Mouse (Mus musculus) hindbrain, embryonic 15.5 days (tissue): Measurements from ENCODE around the gene BC005624. TPM values are rescaled to one million over a fixed set of nuclear protein-coding genes. Genes with fewer than 3 reads are reported as not detected.
"Not testable (repeated sequence)": the region's sequence is repeated elsewhere in the genome, so short reads cannot be mapped to it uniquely, and the experiment has no call there.

Experiments used
- ATAC-seq: fragments of 200-750 bp; cut with Nextera tagmentation; 2 replicates; pipeline ENCODE4 v1.8.0; 2017; ENCODE audit warnings: low read depth, moderate number of reproducible peaks, moderate TSS enrichment; ENCODE audit not compliant: low FRiP score
- H3K27ac ChIP-seq: fragments of 300-500 bp; sonication (generic); replicated peaks from 2 replicates; pipeline ENCODE4 v1.5.1; 2015; ENCODE audit warnings: mild to moderate bottlenecking, inconsistent platforms
- H3K27me3 ChIP-seq: fragments of 300-500 bp; sonication (generic); 2 replicates; pipeline ENCODE4 v1.6.1; 2015; ENCODE audit warnings: control low read depth, inconsistent platforms
- H3K36me3 ChIP-seq: fragments of 300-500 bp; sonication (generic); 2 replicates; pipeline ENCODE4 v1.6.1; 2015; ENCODE audit warnings: control low read depth, inconsistent platforms
- H3K4me1 ChIP-seq: fragments of 300-500 bp; sonication (generic); replicated peaks from 2 replicates; pipeline ENCODE4 v1.6.1; 2015; ENCODE audit warnings: control low read depth, inconsistent platforms
- H3K4me2 ChIP-seq: fragments of 300-500 bp; sonication (generic); 2 replicates; pipeline ENCODE4 v1.6.1; 2015; ENCODE audit warnings: moderate library complexity, mild to moderate bottlenecking, inconsistent platforms
- H3K4me3 ChIP-seq: fragments of 300-500 bp; sonication (generic); 2 replicates; pipeline ENCODE4 v1.5.1; 2015; ENCODE audit warnings: mild to moderate bottlenecking, inconsistent platforms
- H3K9ac ChIP-seq: fragments of 300-500 bp; sonication (generic); 2 replicates; pipeline ENCODE4 v1.6.1; 2015; ENCODE audit warnings: inconsistent platforms
- H3K9me3 ChIP-seq: fragments of 300-500 bp; sonication (generic); 2 replicates; pipeline ENCODE4 v1.6.1; 2016; ENCODE audit warnings: control low read depth, inconsistent platforms
- WGBS: fragments of 180-500 bp; shearing (Covaris S2); methylation state at CpG from one replicate; pipeline ENCODE4 v1.1.7; 2015; 5-methylcytosine and 5-hydroxymethylcytosine counted together
- polyA plus RNA-seq: library from polyadenylated mRNA; unstranded; fragments of >200 nt; fragmentation: Nextera tagmentation; extraction: Ambion mirVana; gene quantifications from 2 replicates; pipeline ENCODE4 v1.2.1, GENCODE M21; 2015

The BC005624 gene
- polyA plus RNA-seq, 1 experiment from 2014 or later = 93.8 TPM

- no peak overlapping the region for H3K9ac ChIP-seq
- no peak for ATAC-seq
- no peaks in the 10 kb centered on the region for H3K27me3 ChIP-seq
- no peak overlapping the region for H3K4me3 ChIP-seq
- no peaks in the 10 kb centered on the region for H3K9me3 ChIP-seq
- 85% methylated on average over 8 of the region's 8 CpGs for WGBS
- no peaks in the 10 kb centered on the region for H3K36me3 ChIP-seq
- no peaks in the 10 kb centered on the region for H3K4me1 ChIP-seq
- no peak overlapping the region for H3K27ac ChIP-seq
- no peak overlapping the region for H3K4me2 ChIP-seq
Observed at GRCm38 (mm10) chr2:30937731-30938130, 44.3 kb downstream of the BC005624 start.

GRCm38 (mm10) chr2:30936808-30937207 lies 45.2 kb downstream of the BC005624 start:
- ATAC-seq = no peak
- Histone ChIP-seq H3K4me3 (no peak overlapping the region), H3K4me1 (no peaks in the 10 kb centered on the region), H3K9ac (no peak overlapping the region), H3K27ac (no peak overlapping the region), H3K36me3 (no peaks in the 10 kb centered on the region), H3K9me3 (no peaks in the 10 kb centered on the region), H3K27me3 (no peaks in the 10 kb centered on the region), H3K4me2 (no peak overlapping the region)
- WGBS = 75% methylated on average over 3 of the region's 3 CpGs

GRCm38 (mm10) chr2:30933917-30934450 lies 48.0 kb downstream of the BC005624 start:
- WGBS = 17% methylated on average over 7 of the region's 7 CpGs
- no peaks in the 10 kb centered on the region for H3K9me3 ChIP-seq

GRCm38 (mm10) chr2:30933032-30933431 lies 49.0 kb downstream of the BC005624 start:
- Histone ChIP-seq H3K27ac (no peak overlapping the region), H3K9me3 (no peaks in the 10 kb centered on the region), H3K4me1 (peaks cover 17% of the 10 kb centered on the region), H3K36me3 (no peaks in the 10 kb centered on the region), H3K4me2 (no peak overlapping the region), H3K9ac (no peak overlapping the region), H3K27me3 (no peaks in the 10 kb centered on the region), H3K4me3 (no peak overlapping the region)
- WGBS = 69% methylated on average over 6 of the region's 6 CpGs
- no peak for ATAC-seq

More at GRCm38 (mm10) chr2:30933917-30934450, 48.0 kb downstream of the BC005624 start:
- Histone ChIP-seq H3K4me2 (no peak overlapping the region), H3K4me3 (no peak overlapping the region), H3K27ac (no peak overlapping the region), H3K36me3 (no peaks in the 10 kb centered on the region), H3K4me1 (peaks cover 10% of the 10 kb centered on the region), H3K9ac (no peak overlapping the region), H3K27me3 (no peaks in the 10 kb centered on the region)
- no peak for ATAC-seq

- WGBS = 78% methylated on average over 3 of the region's 3 CpGs
- Histone ChIP-seq H3K4me1 (peaks cover 23% of the 10 kb centered on the region), H3K27ac (no peak overlapping the region), H3K27me3 (no peaks in the 10 kb centered on the region), H3K9ac (no peak overlapping the region), H3K36me3 (no peaks in the 10 kb centered on the region), H3K9me3 (no peaks in the 10 kb centered on the region), H3K4me2 (no peak overlapping the region), H3K4me3 (no peak overlapping the region)
- ATAC-seq = no peak
Observed at GRCm38 (mm10) chr2:30931922-30932321, 50.1 kb downstream of the BC005624 start.

GRCm38 (mm10) chr2:30930846-30931245 lies 51.2 kb downstream of the BC005624 start:
- not testable (repeated sequence) for H3K4me3 ChIP-seq, H3K4me2 ChIP-seq, H3K9me3 ChIP-seq, H3K36me3 ChIP-seq, H3K9ac ChIP-seq, H3K27ac ChIP-seq, H3K27me3 ChIP-seq, ATAC-seq
- H3K4me1 ChIP-seq = peaks cover 23% of the 10 kb centered on the region
- 87% methylated on average over 2 of the region's 2 CpGs for WGBS

- Histone ChIP-seq H3K36me3 (no peaks in the 10 kb centered on the region), H3K9ac (peak within 1 kb of the TSS; percentile 61), H3K27ac (peak within 1 kb of the TSS; percentile 80), H3K27me3 (no peaks in the 10 kb centered on the region), H3K9me3 (no peaks in the 10 kb centered on the region), H3K4me3 (peak within 1 kb of the TSS; percentile 39), H3K4me1 (peaks cover 23% of the 10 kb centered on the region), H3K4me2 (peak within 1 kb of the TSS; percentile 83)
- 2% methylated on average over 23 of the region's 23 CpGs for WGBS
- peak; percentile 83 for ATAC-seq
Observed at GRCm38 (mm10) chr2:30929483-30930045, 52.4 kb downstream of the BC005624 start, which contains the start of gene Ptges. Gene Ptges, minus strand, starts transcription at chr2:30929863.

- peaks cover 23% of the 10 kb centered on the region for H3K4me1 ChIP-seq
- H3K27ac ChIP-seq = peak overlapping the region; percentile 80
- WGBS = 35% methylated on average over 12 of the region's 12 CpGs
- H3K27me3 ChIP-seq = no peaks in the 10 kb centered on the region
- no peaks in the 10 kb centered on the region for H3K9me3 ChIP-seq
- H3K9ac ChIP-seq = peak overlapping the region; percentile 12; the same call in 1 of the 2 replicates
- peak; percentile 31; the same call in 1 of the 2 replicates for ATAC-seq
- peak overlapping the region; percentile 83 for H3K4me2 ChIP-seq
- H3K4me3 ChIP-seq = peak overlapping the region; percentile 39
- no peaks in the 10 kb centered on the region for H3K36me3 ChIP-seq
Observed at GRCm38 (mm10) chr2:30928893-30929482, 53.0 kb downstream of the BC005624 start.

GRCm38 (mm10) chr2:30927844-30928628 lies 54.0 kb downstream of the BC005624 start:
- no peaks in the 10 kb centered on the region for H3K9me3 ChIP-seq
- WGBS = 27% methylated on average over 14 of the region's 14 CpGs
- no peaks in the 10 kb centered on the region for H3K27me3 ChIP-seq
- peaks cover 23% of the 10 kb centered on the region for H3K4me1 ChIP-seq
- H3K4me2 ChIP-seq = no peak overlapping the region
- H3K9ac ChIP-seq = no peak overlapping the region
- H3K27ac ChIP-seq = 0 out of 2 replicates have a peak overlapping the region, but pooled peaks have one; percentile 55
- no peak overlapping the region for H3K4me3 ChIP-seq
- ATAC-seq = no peak
- no peaks in the 10 kb centered on the region for H3K36me3 ChIP-seq

- Histone ChIP-seq H3K9me3 (no peaks in the 10 kb centered on the region), H3K4me1 (peaks cover 23% of the 10 kb centered on the region), H3K36me3 (no peaks in the 10 kb centered on the region), H3K27ac (peak overlapping the region; percentile 57), H3K27me3 (no peaks in the 10 kb centered on the region), H3K4me3 (no peak overlapping the region), H3K4me2 (no peak overlapping the region), H3K9ac (no peak overlapping the region)
- 70% methylated on average over 9 of the region's 9 CpGs for WGBS
- ATAC-seq = no peak
Observed at GRCm38 (mm10) chr2:30927151-30927781, 54.7 kb downstream of the BC005624 start.

- 79% methylated on average over 4 of the region's 4 CpGs for WGBS
- Histone ChIP-seq H3K27me3 (no peaks in the 10 kb centered on the region), H3K9me3 (no peaks in the 10 kb centered on the region), H3K4me2 (no peak overlapping the region), H3K4me3 (no peak overlapping the region), H3K4me1 (peaks cover 23% of the 10 kb centered on the region), H3K36me3 (no peaks in the 10 kb centered on the region), H3K27ac (peak overlapping the region; percentile 57), H3K9ac (no peak overlapping the region)
- ATAC-seq = no peak
Observed at GRCm38 (mm10) chr2:30926381-30926780, 55.6 kb downstream of the BC005624 start.
